Mouse (Mus musculus): ENCODE results near the gene Car2. TPM values are rescaled to one million over a fixed set of nuclear protein-coding genes. Genes with fewer than 3 reads are reported as not detected.

Gene Car2
- polyA plus RNA-seq, 1 experiment from 2014 or later, result 394 TPM

- no peaks in the 10 kb centered on the region for H3K9me3 ChIP-seq (replicated peaks; ENCODE audit: control insufficient read depth, low read length)
- no peak overlapping the region for H3K27ac ChIP-seq (ENCODE audit: low read depth, low read length)
- H3K4me2 ChIP-seq, result no peak overlapping the region
- H3K9ac ChIP-seq (ENCODE audit: low read depth, low read length), result no peak overlapping the region
- no peaks in the 10 kb centered on the region for H3K36me3 ChIP-seq (ENCODE audit: control insufficient read depth, insufficient read depth, low read length)
- no peak for ATAC-seq (replicated peaks; ENCODE audit: insufficient number of reproducible peaks, low FRiP score, low TSS enrichment)
- H3K27me3 ChIP-seq (ENCODE audit: control insufficient read depth, insufficient read depth, low read length), result no peaks in the 10 kb centered on the region
- no peaks in the 10 kb centered on the region for H3K4me1 ChIP-seq (ENCODE audit: control insufficient read depth, insufficient read depth, low read length)
- 90% methylated on average over 3 of the region's 3 CpGs for WGBS (ENCODE audit: insufficient replicate concordance)
- H3K4me3 ChIP-seq (ENCODE audit: low read depth, low read length), result no peak overlapping the region
Observed at GRCm38 (mm10) chr3:14895333-14895732, 9.3 kb downstream of the Car2 start.

DNA sequence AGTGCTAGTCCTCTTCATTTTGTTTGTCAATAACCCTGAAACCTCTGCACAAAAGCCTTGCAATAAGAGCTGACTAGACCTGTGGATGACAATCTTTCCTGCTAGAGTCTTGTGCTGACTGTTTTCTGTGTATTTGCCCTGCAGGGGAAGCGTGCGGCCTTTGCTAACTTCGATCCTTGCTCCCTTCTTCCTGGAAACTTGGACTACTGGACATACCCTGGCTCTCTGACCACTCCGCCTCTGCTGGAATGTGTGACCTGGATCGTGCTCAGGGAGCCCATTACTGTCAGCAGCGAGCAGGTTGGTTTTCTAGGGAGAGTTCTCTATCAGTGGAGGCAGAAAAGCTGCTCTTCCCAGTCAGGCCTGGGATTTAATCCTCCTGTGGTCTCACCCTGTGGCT is 11.7 kb downstream of the Car2 start:
- Histone ChIP-seq H3K27ac (ENCODE audit: low read depth, low read length) (no peak overlapping the region), H3K4me1 (ENCODE audit: control insufficient read depth, insufficient read depth, low read length) (no peaks in the 10 kb centered on the region), H3K36me3 (ENCODE audit: control insufficient read depth, insufficient read depth, low read length) (0 out of 2 replicates have a peak, but pooled peaks cover 2% of the 10 kb centered on the region), H3K9ac (ENCODE audit: low read depth, low read length) (no peak overlapping the region), H3K27me3 (ENCODE audit: control insufficient read depth, insufficient read depth, low read length) (no peaks in the 10 kb centered on the region), H3K4me3 (ENCODE audit: low read depth, low read length) (no peak overlapping the region), H3K9me3 (replicated peaks; ENCODE audit: control insufficient read depth, low read length) (no peaks in the 10 kb centered on the region), H3K4me2 (no peak overlapping the region)
- WGBS (ENCODE audit: insufficient replicate concordance), result 71% methylated on average over 6 of the region's 6 CpGs
- ATAC-seq (replicated peaks; ENCODE audit: insufficient number of reproducible peaks, low FRiP score, low TSS enrichment), result no peak

GRCm38 (mm10) chr3:14903380-14903779 is 17.3 kb downstream of the Car2 start:
- H3K9ac ChIP-seq (ENCODE audit: low read depth, low read length), result no peak overlapping the region
- 0 out of 2 replicates have a peak, but pooled peaks cover 2% of the 10 kb centered on the region for H3K36me3 ChIP-seq (ENCODE audit: control insufficient read depth, insufficient read depth, low read length)
- no peak overlapping the region for H3K27ac ChIP-seq (ENCODE audit: low read depth, low read length)
- no peak for ATAC-seq (replicated peaks; ENCODE audit: insufficient number of reproducible peaks, low FRiP score, low TSS enrichment)
- no peak overlapping the region for H3K4me3 ChIP-seq (ENCODE audit: low read depth, low read length)
- H3K4me2 ChIP-seq, result no peak overlapping the region
- H3K9me3 ChIP-seq (replicated peaks; ENCODE audit: control insufficient read depth, low read length), result no peaks in the 10 kb centered on the region
- WGBS (ENCODE audit: insufficient replicate concordance), result 88% methylated on average over 3 of the region's 3 CpGs
- no peaks in the 10 kb centered on the region for H3K4me1 ChIP-seq (ENCODE audit: control insufficient read depth, insufficient read depth, low read length)
- H3K27me3 ChIP-seq (ENCODE audit: control insufficient read depth, insufficient read depth, low read length), result no peaks in the 10 kb centered on the region

- Histone ChIP-seq H3K36me3 (ENCODE audit: control insufficient read depth, insufficient read depth, low read length) (0 out of 2 replicates have a peak, but pooled peaks cover 2% of the 10 kb centered on the region), H3K27me3 (ENCODE audit: control insufficient read depth, insufficient read depth, low read length) (no peaks in the 10 kb centered on the region), H3K4me2 (no peak overlapping the region), H3K9ac (ENCODE audit: low read depth, low read length) (no peak overlapping the region), H3K4me3 (ENCODE audit: low read depth, low read length) (no peak overlapping the region), H3K27ac (ENCODE audit: low read depth, low read length) (no peak overlapping the region), H3K4me1 (ENCODE audit: control insufficient read depth, insufficient read depth, low read length) (no peaks in the 10 kb centered on the region), H3K9me3 (replicated peaks; ENCODE audit: control insufficient read depth, low read length) (no peaks in the 10 kb centered on the region)
- 64% methylated on average over 3 of the region's 3 CpGs for WGBS (ENCODE audit: insufficient replicate concordance)
- ATAC-seq (replicated peaks; ENCODE audit: insufficient number of reproducible peaks, low FRiP score, low TSS enrichment), result no peak
Observed at GRCm38 (mm10) chr3:14904165-14904564, 18.1 kb downstream of the Car2 start.

- Histone ChIP-seq H3K9ac (ENCODE audit: low read depth, low read length) (no peak overlapping the region), H3K4me1 (ENCODE audit: control insufficient read depth, insufficient read depth, low read length) (no peaks in the 10 kb centered on the region), H3K27me3 (ENCODE audit: control insufficient read depth, insufficient read depth, low read length) (no peaks in the 10 kb centered on the region), H3K9me3 (replicated peaks; ENCODE audit: control insufficient read depth, low read length) (no peaks in the 10 kb centered on the region), H3K4me2 (no peak overlapping the region), H3K4me3 (ENCODE audit: low read depth, low read length) (no peak overlapping the region), H3K27ac (ENCODE audit: low read depth, low read length) (no peak overlapping the region), H3K36me3 (ENCODE audit: control insufficient read depth, insufficient read depth, low read length) (no peaks in the 10 kb centered on the region)
- 42% methylated on average over 1 of the region's 1 CpGs for WGBS (ENCODE audit: insufficient replicate concordance)
- ATAC-seq (replicated peaks; ENCODE audit: insufficient number of reproducible peaks, low FRiP score, low TSS enrichment), result no peak
Observed at GRCm38 (mm10) chr3:14907271-14907670, 21.2 kb downstream of the Car2 start.

- no peak overlapping the region for H3K4me3 ChIP-seq (ENCODE audit: low read depth, low read length)
- no peaks in the 10 kb centered on the region for H3K36me3 ChIP-seq (ENCODE audit: control insufficient read depth, insufficient read depth, low read length)
- no peak overlapping the region for H3K9ac ChIP-seq (ENCODE audit: low read depth, low read length)
- H3K4me1 ChIP-seq (ENCODE audit: control insufficient read depth, insufficient read depth, low read length), result no peaks in the 10 kb centered on the region
- no peaks in the 10 kb centered on the region for H3K9me3 ChIP-seq (replicated peaks; ENCODE audit: control insufficient read depth, low read length)
- no peak for ATAC-seq (replicated peaks; ENCODE audit: insufficient number of reproducible peaks, low FRiP score, low TSS enrichment)
- WGBS (ENCODE audit: insufficient replicate concordance), result 87% methylated on average over 4 of the region's 4 CpGs
- no peak overlapping the region for H3K27ac ChIP-seq (ENCODE audit: low read depth, low read length)
- no peak overlapping the region for H3K4me2 ChIP-seq
- H3K27me3 ChIP-seq (ENCODE audit: control insufficient read depth, insufficient read depth, low read length), result no peaks in the 10 kb centered on the region
Observed at GRCm38 (mm10) chr3:14911992-14912582, 26.0 kb downstream of the Car2 start.

DNA sequence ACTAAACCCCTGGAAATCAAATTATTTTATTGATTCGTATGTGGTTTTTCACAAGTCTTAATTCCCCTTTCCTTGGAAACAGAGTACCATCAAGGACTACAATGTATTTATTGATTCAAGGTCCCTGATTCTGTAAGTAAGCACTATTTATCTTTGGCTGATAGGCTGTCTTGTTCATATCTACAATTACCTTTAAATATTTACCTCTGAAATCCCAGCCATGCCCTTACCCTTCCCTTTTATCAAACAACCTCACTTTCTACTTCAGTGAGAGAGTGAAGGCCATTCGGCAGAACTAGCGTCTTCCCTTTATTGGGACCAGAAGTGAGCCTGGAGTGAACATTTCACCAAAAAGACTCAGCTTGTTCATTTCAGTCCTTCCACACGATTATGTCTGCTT is 27.7 kb downstream of the Car2 start:
- WGBS (ENCODE audit: insufficient replicate concordance), result 74% methylated on average over 4 of the region's 4 CpGs
- no peaks in the 10 kb centered on the region for H3K36me3 ChIP-seq (ENCODE audit: control insufficient read depth, insufficient read depth, low read length)
- H3K9ac ChIP-seq (ENCODE audit: low read depth, low read length), result no peak overlapping the region
- H3K4me2 ChIP-seq, result no peak overlapping the region
- no peaks in the 10 kb centered on the region for H3K27me3 ChIP-seq (ENCODE audit: control insufficient read depth, insufficient read depth, low read length)
- H3K4me3 ChIP-seq (ENCODE audit: low read depth, low read length), result no peak overlapping the region
- no peak overlapping the region for H3K27ac ChIP-seq (ENCODE audit: low read depth, low read length)
- H3K9me3 ChIP-seq (replicated peaks; ENCODE audit: control insufficient read depth, low read length), result no peaks in the 10 kb centered on the region
- no peaks in the 10 kb centered on the region for H3K4me1 ChIP-seq (ENCODE audit: control insufficient read depth, insufficient read depth, low read length)
- no peak for ATAC-seq (replicated peaks; ENCODE audit: insufficient number of reproducible peaks, low FRiP score, low TSS enrichment)

- 78% methylated on average over 2 of the region's 2 CpGs for WGBS (ENCODE audit: insufficient replicate concordance)
- no peak for ATAC-seq (replicated peaks; ENCODE audit: insufficient number of reproducible peaks, low FRiP score, low TSS enrichment)
- no peak overlapping the region for H3K27ac ChIP-seq (ENCODE audit: low read depth, low read length)
Observed at GRCm38 (mm10) chr3:14915355-14915754, 29.3 kb downstream of the Car2 start.

GRCm38 (mm10) chr3:14917261-14917660 is 31.2 kb downstream of the Car2 start:
- ATAC-seq (replicated peaks; ENCODE audit: insufficient number of reproducible peaks, low FRiP score, low TSS enrichment), result no peak
- Histone ChIP-seq H3K4me2 (no peak overlapping the region), H3K4me1 (ENCODE audit: control insufficient read depth, insufficient read depth, low read length) (no peaks in the 10 kb centered on the region), H3K36me3 (ENCODE audit: control insufficient read depth, insufficient read depth, low read length) (no peaks in the 10 kb centered on the region), H3K9me3 (replicated peaks; ENCODE audit: control insufficient read depth, low read length) (no peaks in the 10 kb centered on the region), H3K27ac (ENCODE audit: low read depth, low read length) (no peak overlapping the region), H3K27me3 (ENCODE audit: control insufficient read depth, insufficient read depth, low read length) (no peaks in the 10 kb centered on the region), H3K9ac (ENCODE audit: low read depth, low read length) (no peak overlapping the region), H3K4me3 (ENCODE audit: low read depth, low read length) (no peak overlapping the region)
- WGBS (ENCODE audit: insufficient replicate concordance), result 70% methylated on average over 2 of the region's 2 CpGs

More at GRCm38 (mm10) chr3:14915355-14915754, 29.3 kb downstream of the Car2 start:
- Histone ChIP-seq H3K27me3 (ENCODE audit: control insufficient read depth, insufficient read depth, low read length) (no peaks in the 10 kb centered on the region), H3K9ac (ENCODE audit: low read depth, low read length) (no peak overlapping the region), H3K36me3 (ENCODE audit: control insufficient read depth, insufficient read depth, low read length) (no peaks in the 10 kb centered on the region), H3K4me3 (ENCODE audit: low read depth, low read length) (no peak overlapping the region), H3K4me2 (no peak overlapping the region), H3K9me3 (replicated peaks; ENCODE audit: control insufficient read depth, low read length) (no peaks in the 10 kb centered on the region), H3K4me1 (ENCODE audit: control insufficient read depth, insufficient read depth, low read length) (no peaks in the 10 kb centered on the region)
